Mouse (Mus musculus): Measurements from ENCODE around the gene G6pdx. TPM values are rescaled to one million over a fixed set of nuclear protein-coding genes. Genes with fewer than 3 reads are reported as not detected.

Gene G6pdx
- 5.2 and 16.4 TPM in 2 replicates for polyA plus RNA-seq (2012; ENCODE audit: insufficient read depth, low replicate concordance)

DNA sequence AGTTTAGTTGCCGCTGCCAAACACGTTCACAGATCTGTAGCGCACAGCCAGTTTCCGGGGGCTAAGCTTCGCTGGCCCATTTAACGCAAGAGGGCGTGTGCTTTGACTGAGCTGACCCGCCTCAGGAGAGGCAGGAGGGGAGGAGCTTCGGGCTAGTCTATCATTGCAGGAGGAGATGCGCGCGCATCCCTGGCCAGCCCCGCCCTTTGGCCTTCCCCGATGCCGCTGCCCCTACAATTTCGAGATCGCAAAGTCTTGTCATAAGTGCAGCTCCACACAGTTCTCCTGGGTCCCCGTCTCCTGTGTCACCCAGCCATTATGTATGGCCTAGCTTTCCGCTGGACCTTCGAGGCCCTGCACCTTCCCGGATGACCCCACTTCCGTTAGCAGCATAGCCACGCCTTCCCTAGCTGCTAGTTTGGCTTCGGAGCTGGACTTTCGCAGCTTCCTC, at the start of gene G6pdx:
Gene G6pdx (minus strand): TSS at position 369 of the 451 bp plus-strand sequence.
- 0 out of 2 replicates have a peak, but pooled peaks cover 7% of the 10 kb centered on the region for H3K9me3 ChIP-seq
- H3K27me3 ChIP-seq (replicated peaks): peaks cover 25% of the 10 kb centered on the region
- H3K4me1 ChIP-seq: peaks cover 48% of the 10 kb centered on the region
- H3K36me3 ChIP-seq (replicated peaks; ENCODE audit: low read length): peaks cover 51% of the 10 kb centered on the region
- H3K4me3 ChIP-seq (replicated peaks): peak within 1 kb of the TSS; percentile 94
- no peak for TF ChIP-seq GATA1 (IDR thresholded peaks at IDR 0.05; ENCODE audit: borderline replicate concordance, low read length)
- no peak for TF ChIP-seq FLI1 (IDR thresholded peaks at IDR 0.05; ENCODE audit: low read length)

DNA sequence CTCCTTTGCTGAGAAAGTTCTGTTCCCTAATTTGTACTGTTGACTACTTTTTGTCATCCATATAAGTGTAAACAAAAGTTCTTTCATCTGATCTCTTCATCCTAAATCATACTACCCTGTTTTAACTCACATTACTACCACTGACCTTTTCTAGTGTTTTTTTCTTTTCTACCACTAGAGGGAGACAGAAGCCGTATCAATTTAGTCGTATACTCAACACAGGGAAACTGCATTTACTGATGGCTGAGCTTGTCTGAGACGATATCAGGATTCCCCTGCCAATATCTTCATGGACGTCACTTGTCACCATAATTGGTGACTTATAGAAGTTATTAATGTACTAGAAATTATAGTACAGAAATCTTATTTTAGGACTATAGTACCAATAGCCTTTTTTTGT, 23.8 kb upstream of the G6pdx start:
- peaks cover 14% of the 10 kb centered on the region for H3K4me1 ChIP-seq
- peaks cover 7% of the 10 kb centered on the region for H3K27me3 ChIP-seq (replicated peaks)
- TF ChIP-seq FLI1 (IDR thresholded peaks at IDR 0.05; ENCODE audit: low read length): no peak
- TF ChIP-seq GATA1 (IDR thresholded peaks at IDR 0.05; ENCODE audit: borderline replicate concordance, low read length): no peak
- H3K4me3 ChIP-seq (replicated peaks): no peak overlapping the region
- no peaks in the 10 kb centered on the region for H3K9me3 ChIP-seq
- peaks cover 55% of the 10 kb centered on the region for H3K36me3 ChIP-seq (replicated peaks; ENCODE audit: low read length)

DNA sequence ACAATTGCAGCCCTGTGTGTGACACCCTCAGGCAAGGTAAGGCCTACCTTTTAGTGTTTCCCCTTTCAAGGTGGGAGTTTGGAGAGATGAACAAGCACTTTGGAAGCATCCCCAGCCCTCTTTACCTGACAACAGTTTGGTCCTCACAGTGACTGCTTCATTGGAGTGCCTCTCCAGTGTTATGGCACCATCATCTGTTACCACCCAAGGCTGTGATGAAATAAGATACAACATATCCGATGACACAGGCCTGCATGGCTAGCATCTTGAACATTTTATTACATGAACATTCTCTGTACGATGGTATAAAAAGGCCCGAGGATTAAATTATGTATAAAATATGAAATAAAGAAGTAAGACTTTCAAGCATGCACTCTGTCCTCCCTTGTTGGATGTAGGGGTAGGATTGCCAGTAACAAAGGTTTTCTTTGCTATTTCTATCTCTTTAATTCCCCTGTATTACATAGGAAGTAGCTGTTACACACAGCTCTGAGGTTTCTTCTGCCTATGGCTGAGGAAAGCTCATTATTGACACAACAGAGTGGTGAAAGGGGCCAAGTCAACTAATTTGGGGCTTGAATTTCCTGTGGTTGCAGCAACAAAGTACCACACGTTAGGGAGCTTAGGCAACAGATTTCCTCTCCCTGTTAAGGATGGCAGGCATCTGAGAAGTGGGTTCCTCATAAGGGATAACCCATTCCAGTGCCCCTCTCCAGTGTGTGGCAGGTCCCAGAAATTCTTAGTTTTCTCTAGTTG, 22.3 kb upstream of the G6pdx start:
- no peak for TF ChIP-seq GATA1 (IDR thresholded peaks at IDR 0.05; ENCODE audit: borderline replicate concordance, low read length)
- H3K9me3 ChIP-seq: no peaks in the 10 kb centered on the region
- no peak overlapping the region for H3K4me3 ChIP-seq (replicated peaks)
- peaks cover 9% of the 10 kb centered on the region for H3K27me3 ChIP-seq (replicated peaks)
- peaks cover 14% of the 10 kb centered on the region for H3K4me1 ChIP-seq
- H3K36me3 ChIP-seq (replicated peaks; ENCODE audit: low read length): peaks cover 69% of the 10 kb centered on the region

DNA sequence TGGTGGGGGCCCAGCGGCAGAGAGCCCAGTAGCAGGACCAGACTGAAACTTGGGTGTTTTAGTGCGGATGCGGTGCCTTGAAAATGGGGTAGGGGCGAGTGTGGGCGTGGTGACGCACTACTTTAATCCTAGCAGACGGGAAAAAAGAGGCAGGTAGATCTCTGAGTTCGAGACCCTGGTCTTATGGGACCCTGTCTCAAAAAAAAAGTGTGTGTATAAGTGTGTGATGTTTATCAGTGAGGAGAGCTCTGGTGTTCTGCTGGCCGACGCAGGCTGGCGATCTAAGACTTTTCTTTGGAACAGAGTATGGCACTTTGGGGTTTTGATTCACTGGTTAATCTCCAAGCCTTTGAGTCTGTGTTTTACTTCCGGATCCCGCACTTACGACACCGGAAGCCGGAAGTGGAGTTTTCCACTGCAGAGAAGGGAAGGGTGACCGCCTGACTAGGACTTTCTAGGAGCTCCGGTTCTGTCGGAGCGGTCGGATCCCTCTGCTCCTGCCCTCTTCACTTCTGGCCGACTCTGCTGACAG, 362 bp upstream of the G6pdx start:
- Histone ChIP-seq H3K36me3 (replicated peaks; ENCODE audit: low read length) (peaks cover 53% of the 10 kb centered on the region), H3K4me1 (peaks cover 43% of the 10 kb centered on the region), H3K9me3 (0 out of 2 replicates have a peak, but pooled peaks cover 7% of the 10 kb centered on the region), H3K27me3 (replicated peaks) (peaks cover 25% of the 10 kb centered on the region), H3K4me3 (replicated peaks) (peak overlapping the region; percentile 94)
- TF ChIP-seq GATA1 (IDR thresholded peaks at IDR 0.05; ENCODE audit: borderline replicate concordance, low read length) (no peak), FLI1 (IDR thresholded peaks at IDR 0.05; ENCODE audit: low read length) (peak; percentile 44; the same call in 1 of the 2 replicates)

DNA sequence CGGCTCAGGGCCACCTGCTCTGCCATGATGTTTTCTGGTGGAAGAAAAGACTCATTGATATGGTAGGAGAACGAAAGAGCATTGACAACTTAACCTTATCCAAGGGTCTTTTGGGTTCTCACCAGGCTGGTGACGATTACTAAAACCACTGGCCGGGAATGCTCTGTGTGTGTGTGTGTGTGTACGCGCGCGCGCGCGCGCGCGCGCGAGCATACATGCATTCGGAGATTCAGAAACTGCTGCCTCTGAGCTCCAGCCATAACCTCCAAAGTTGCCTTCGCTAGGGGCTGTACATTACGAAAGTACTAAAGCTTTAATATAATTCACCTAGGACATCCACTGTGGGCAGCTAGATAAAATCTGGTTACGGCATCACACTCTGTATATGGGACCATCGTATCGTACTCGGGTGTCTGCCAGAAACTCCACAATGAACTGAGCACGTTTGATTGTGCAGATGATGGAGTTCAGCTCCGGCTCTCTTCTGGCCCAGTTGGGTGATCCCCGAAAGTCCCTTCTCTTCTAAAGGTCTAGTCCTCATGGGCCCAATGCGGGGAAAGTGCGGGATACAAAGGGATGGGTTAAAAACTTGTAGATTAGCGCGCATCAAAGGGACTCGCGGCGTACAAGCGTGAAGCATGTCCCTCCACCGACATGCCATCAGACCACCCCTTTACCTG, 708 bp downstream of the G6pdx start:
- TF ChIP-seq FLI1 (IDR thresholded peaks at IDR 0.05; ENCODE audit: low read length): no peak
- no peak for TF ChIP-seq GATA1 (IDR thresholded peaks at IDR 0.05; ENCODE audit: borderline replicate concordance, low read length)
- peak overlapping the region; percentile 94 for H3K4me3 ChIP-seq (replicated peaks)
- H3K36me3 ChIP-seq (replicated peaks; ENCODE audit: low read length): peaks cover 50% of the 10 kb centered on the region
- H3K4me1 ChIP-seq: peaks cover 54% of the 10 kb centered on the region
- peaks cover 22% of the 10 kb centered on the region for H3K27me3 ChIP-seq (replicated peaks)
- 0 out of 2 replicates have a peak, but pooled peaks cover 7% of the 10 kb centered on the region for H3K9me3 ChIP-seq

DNA sequence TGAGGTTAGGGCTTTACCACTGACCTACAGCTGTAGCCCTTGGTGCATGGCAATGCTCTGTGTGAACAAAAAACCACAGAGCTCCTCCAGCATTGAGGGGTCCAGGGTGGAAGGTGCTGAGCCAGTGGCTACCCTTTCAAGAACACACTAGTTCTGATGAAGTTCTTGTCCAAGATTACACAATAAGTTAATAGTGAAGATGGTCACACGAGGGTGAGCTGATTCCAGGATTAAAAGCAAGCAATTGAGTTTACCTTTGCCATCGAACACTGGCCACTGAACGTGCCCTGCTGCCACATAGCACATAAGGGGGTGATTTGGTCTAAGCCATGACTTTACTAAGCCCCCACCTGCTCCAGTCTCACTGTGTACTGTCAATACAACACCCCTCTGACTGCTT, 1.9 kb downstream of the G6pdx start:
- H3K4me1 ChIP-seq: peaks cover 57% of the 10 kb centered on the region
- 0 out of 2 replicates have a peak, but pooled peaks cover 7% of the 10 kb centered on the region for H3K9me3 ChIP-seq
- peaks cover 48% of the 10 kb centered on the region for H3K36me3 ChIP-seq (replicated peaks; ENCODE audit: low read length)
- peak overlapping the region; percentile 84 for H3K4me3 ChIP-seq (replicated peaks)
- TF ChIP-seq GATA1 (IDR thresholded peaks at IDR 0.05; ENCODE audit: borderline replicate concordance, low read length): no peak
- TF ChIP-seq FLI1 (IDR thresholded peaks at IDR 0.05; ENCODE audit: low read length): no peak
- peaks cover 22% of the 10 kb centered on the region for H3K27me3 ChIP-seq (replicated peaks)

DNA sequence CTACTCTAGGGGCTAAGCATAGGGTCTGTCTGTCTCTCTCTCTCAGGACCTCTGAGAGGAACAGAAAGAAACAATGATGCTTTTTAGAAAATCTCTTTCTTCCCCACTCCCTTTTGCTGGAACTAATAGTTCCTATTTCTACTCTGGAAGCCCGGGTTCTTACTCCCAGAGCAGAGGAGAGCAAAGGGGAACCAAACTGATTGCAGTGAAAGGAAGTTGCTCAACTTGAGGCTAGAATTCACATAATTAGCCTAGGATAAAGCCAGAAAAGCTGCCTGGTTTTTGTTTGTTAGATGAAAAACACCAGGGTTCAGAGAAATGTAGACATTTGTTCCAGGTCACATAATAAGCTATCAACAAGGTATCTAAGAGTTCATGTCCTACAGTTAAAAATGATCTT, 2.7 kb downstream of the G6pdx start:
- Histone ChIP-seq H3K4me1 (peaks cover 57% of the 10 kb centered on the region), H3K4me3 (replicated peaks) (peak overlapping the region; percentile 88), H3K27me3 (replicated peaks) (peaks cover 18% of the 10 kb centered on the region), H3K36me3 (replicated peaks; ENCODE audit: low read length) (peaks cover 40% of the 10 kb centered on the region), H3K9me3 (0 out of 2 replicates have a peak, but pooled peaks cover 7% of the 10 kb centered on the region)
- TF ChIP-seq GATA1 (IDR thresholded peaks at IDR 0.05; ENCODE audit: borderline replicate concordance, low read length) (no peak), FLI1 (IDR thresholded peaks at IDR 0.05; ENCODE audit: low read length) (no peak)

DNA sequence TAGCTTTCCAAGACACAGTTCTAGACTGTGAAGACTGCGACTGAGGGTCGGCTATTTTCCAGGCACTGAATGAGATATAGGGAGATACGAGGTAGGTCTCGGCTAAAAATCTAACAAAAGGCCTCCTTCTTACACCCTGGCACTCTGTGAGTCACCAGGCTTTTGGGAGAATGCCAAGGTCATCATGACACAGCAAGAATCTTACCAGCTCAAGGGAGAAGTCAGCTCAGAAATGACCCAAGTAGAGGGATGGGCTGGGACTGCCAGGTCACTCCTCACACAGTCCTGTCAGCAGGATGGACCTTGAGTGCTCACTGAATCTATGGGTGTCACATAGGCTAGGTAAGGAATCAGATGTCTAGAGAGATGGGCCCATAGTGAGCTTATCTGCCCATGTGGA, 3.8 kb downstream of the G6pdx start:
- peak overlapping the region; percentile 88 for H3K4me3 ChIP-seq (replicated peaks)
- H3K27me3 ChIP-seq (replicated peaks): peaks cover 18% of the 10 kb centered on the region
- H3K9me3 ChIP-seq: 0 out of 2 replicates have a peak, but pooled peaks cover 7% of the 10 kb centered on the region
- TF ChIP-seq FLI1 (IDR thresholded peaks at IDR 0.05; ENCODE audit: low read length): no peak
- no peak for TF ChIP-seq GATA1 (IDR thresholded peaks at IDR 0.05; ENCODE audit: borderline replicate concordance, low read length)
- peaks cover 34% of the 10 kb centered on the region for H3K36me3 ChIP-seq (replicated peaks; ENCODE audit: low read length)
- peaks cover 52% of the 10 kb centered on the region for H3K4me1 ChIP-seq

DNA sequence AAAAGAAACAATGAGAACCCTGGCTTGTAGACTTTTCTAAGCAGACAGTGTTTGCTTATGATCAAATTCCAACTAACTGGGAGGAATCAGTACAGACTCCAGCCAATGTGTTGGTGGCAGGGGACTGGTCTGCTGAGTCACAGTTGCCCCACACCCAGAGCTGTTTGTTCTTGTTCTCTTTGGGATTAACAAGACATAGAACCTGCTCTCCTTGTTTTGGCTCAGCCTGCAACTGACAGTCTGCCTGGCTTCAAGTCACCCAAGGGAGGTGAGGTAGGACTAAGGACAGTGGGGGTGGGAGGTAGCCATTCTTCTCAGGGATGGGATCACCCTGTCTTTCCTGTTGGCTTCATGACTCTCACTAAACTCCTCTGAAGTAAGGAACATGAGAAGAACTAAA, 4.6 kb downstream of the G6pdx start:
- peaks cover 51% of the 10 kb centered on the region for H3K4me1 ChIP-seq
- peaks cover 39% of the 10 kb centered on the region for H3K36me3 ChIP-seq (replicated peaks; ENCODE audit: low read length)
- H3K27me3 ChIP-seq (replicated peaks): peaks cover 18% of the 10 kb centered on the region
- peak overlapping the region; percentile 88 for H3K4me3 ChIP-seq (replicated peaks)
- H3K9me3 ChIP-seq: 0 out of 2 replicates have a peak, but pooled peaks cover 7% of the 10 kb centered on the region
- no peak for TF ChIP-seq FLI1 (IDR thresholded peaks at IDR 0.05; ENCODE audit: low read length)
- no peak for TF ChIP-seq GATA1 (IDR thresholded peaks at IDR 0.05; ENCODE audit: borderline replicate concordance, low read length)
